Comparison of ENCODE assay signal across 10 mouse cellular contexts in the genomic region with DNA sequence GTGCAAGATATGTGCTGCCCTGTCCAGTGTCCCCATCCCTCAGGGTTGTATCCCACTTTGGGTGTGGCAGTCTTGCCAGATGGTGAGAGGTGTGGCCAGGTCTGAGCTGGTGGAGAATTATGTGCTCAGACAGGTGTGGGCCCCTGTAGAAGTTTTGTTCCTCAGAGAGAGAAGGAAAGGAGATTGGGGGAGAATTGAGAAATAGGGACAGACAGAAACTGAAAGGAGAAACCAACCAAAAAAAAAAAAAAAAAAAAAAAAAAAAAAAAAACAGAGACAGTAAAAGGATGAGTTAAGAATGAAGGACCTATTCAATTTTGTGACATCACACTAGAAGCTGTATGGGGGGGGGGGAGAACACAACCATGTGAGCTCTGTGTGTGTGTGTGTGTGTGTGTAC. TPM values are rescaled to one million over a fixed set of nuclear protein-coding genes. Genes with fewer than 3 reads are reported as not detected.
DNase-seq lines count a peak whose midpoint lies in the region; ATAC-seq and TF ChIP-seq lines count a peak whose summit lies in the region.
"Had no signal": no experiment of that assay in that cellular context is flagged by ENCODE, and none has a peak within 500 bp of the region (broad histone marks: within the 10 kb centered on the region; RNA-seq: fewer than 3 reads in every experiment).

No protein-coding gene starts in this region.

- H3K9me3 ChIP-seq in heart, embryonic 14.5 days (ENCODE audit: control insufficient read depth, low read length), result no peaks in the 10 kb centered on the region
- H3K9me3 ChIP-seq in heart, embryonic 12.5 days (replicated peaks), result no peaks in the 10 kb centered on the region
- no peaks in the 10 kb centered on the region for H3K9me3 ChIP-seq in limb, embryonic 14.5 days (ENCODE audit: control insufficient read depth, low read length)

- TF ChIP-seq POLR2A in limb, embryonic 14.5 days (IDR thresholded peaks at IDR 0.05; ENCODE audit: borderline replicate concordance, extremely low read depth, insufficient read depth, insufficient read length), result no peak

- H3K4me2 ChIP-seq in heart, embryonic 14.5 days (ENCODE audit: low read length), result peak overlapping the region; percentile 95; the same call in 1 of the 2 replicates
- H3K4me2 ChIP-seq in heart, embryonic 12.5 days, result no peak overlapping the region
- H3K4me2 ChIP-seq in limb, embryonic 14.5 days (replicated peaks; ENCODE audit: low read depth, low read length, severe bottlenecking), result 0 out of 2 replicates have a peak overlapping the region, but pooled peaks have one; percentile 84

- no peak overlapping the region for H3K4me3 ChIP-seq in heart, embryonic 14.5 days (ENCODE audit: control insufficient read depth in 1 of 2, insufficient read depth in 1 of 2, low read depth in 1 of 2, low read length in 2 of 2)
- H3K4me3 ChIP-seq in heart, embryonic 12.5 days, result no peak overlapping the region
- no peak overlapping the region for H3K4me3 ChIP-seq in limb, embryonic 14.5 days (replicated peaks; ENCODE audit: low read length)

- H3K36me3 ChIP-seq in heart, embryonic 14.5 days (ENCODE audit: control insufficient read depth, insufficient read depth, low read length), result no peaks in the 10 kb centered on the region
- H3K36me3 ChIP-seq in heart, embryonic 12.5 days, result no peaks in the 10 kb centered on the region
- no peaks in the 10 kb centered on the region for H3K36me3 ChIP-seq in limb, embryonic 14.5 days (ENCODE audit: control insufficient read depth, insufficient read depth, low read length)

- H3K27me3 ChIP-seq in heart, embryonic 14.5 days (ENCODE audit: control insufficient read depth, insufficient read depth, low read length), result no peaks in the 10 kb centered on the region
- H3K27me3 ChIP-seq in heart, embryonic 12.5 days (replicated peaks), result peaks cover 10% of the 10 kb centered on the region
- H3K27me3 ChIP-seq in limb, embryonic 14.5 days (ENCODE audit: control insufficient read depth, insufficient read depth, low read length), result no peaks in the 10 kb centered on the region

- peak; percentile 19 for DNase-seq in thymus, postnatal 14 days
- no peak for DNase-seq in thymus, postnatal 25 days
- no peak for DNase-seq in limb, embryonic 14.5 days (ENCODE audit: low spot score)
- no peak for DNase-seq in spleen, postnatal 4 days (ENCODE audit: low spot score in 2 of 2)
- no peak for DNase-seq in spleen, postnatal 10 days (ENCODE audit: low spot score in 2 of 2)
- no peak for DNase-seq in spleen, postnatal 14 days (ENCODE audit: low spot score in 2 of 2)
- DNase-seq: cerebellum, adult 9-11 months had no signal

- H3K9ac ChIP-seq in heart, embryonic 14.5 days (ENCODE audit: low read length), result no peak overlapping the region
- no peak overlapping the region for H3K9ac ChIP-seq in heart, embryonic 12.5 days
- H3K9ac ChIP-seq in limb, embryonic 14.5 days (ENCODE audit: low read depth, low read length, severe bottlenecking), result no peak overlapping the region

- H3K27ac ChIP-seq in heart, embryonic 14.5 days (replicated peaks in 1 of 2; ENCODE audit: control insufficient read depth in 1 of 2, insufficient read depth in 1 of 2, low read depth in 2 of 2, low read length in 2 of 2), result 0 out of 4 replicates have a peak overlapping the region, but pooled peaks of 1 of the 2 experiments have one; percentile 19
- H3K27ac ChIP-seq in heart, embryonic 12.5 days (ENCODE audit: poor library complexity, severe bottlenecking), result no peak overlapping the region
- H3K27ac ChIP-seq in limb, embryonic 14.5 days (replicated peaks; ENCODE audit: low read depth, low read length), result no peak overlapping the region

- H3K4me1 ChIP-seq in heart, embryonic 14.5 days (ENCODE audit: control insufficient read depth in 2 of 2, insufficient read depth in 2 of 2, low read length in 2 of 2), result peaks cover 4 to 32% of the 10 kb centered on the region in 2 experiments; a peak in 3 of 4 replicates
- H3K4me1 ChIP-seq in heart, embryonic 12.5 days (replicated peaks), result peaks cover 43% of the 10 kb centered on the region
- H3K4me1 ChIP-seq in limb, embryonic 14.5 days (ENCODE audit: control insufficient read depth, insufficient read depth, low read length), result peaks cover 23% of the 10 kb centered on the region; the same call in 1 of the 2 replicates

- no peak for ATAC-seq in heart, embryonic 14.5 days (ENCODE audit: insufficient number of reproducible peaks, insufficient read depth, low FRiP score, low read depth)
- no peak for ATAC-seq in heart, embryonic 12.5 days (ENCODE audit: insufficient number of reproducible peaks, low FRiP score)
- ATAC-seq in limb, embryonic 14.5 days (ENCODE audit: low FRiP score, low read depth), result no peak
- ATAC-seq: lung, postnatal 0 days had no signal

RNA-seq across cellular contexts. Expression of a gene that starts 1.9 kb away (rescaled TPM):
- polyA plus RNA-seq in heart, embryonic 14.5 days (2014; fragmentation: Nextera tagmentation; extraction: Ambion mirVana), result 5.1 and 6.6 TPM in 2 replicates
- 8.0 and 10.6 TPM in 2 replicates for polyA plus RNA-seq in heart, embryonic 12.5 days (2016; fragmentation: Nextera tagmentation; extraction: Ambion mirVana)
- 50.0 and 77.6 TPM in 2 replicates for polyA plus RNA-seq in limb, embryonic 14.5 days (2012; rRNA removed)
- 17.7 and 19.4 TPM in 2 replicates for polyA plus RNA-seq in limb, embryonic 14.5 days (2014; fragmentation: Nextera tagmentation; extraction: Ambion mirVana)

RNA-seq across cellular contexts. Expression of a gene that starts 24.6 kb away (rescaled TPM):
- polyA plus RNA-seq in heart, embryonic 14.5 days (2014; fragmentation: Nextera tagmentation; extraction: Ambion mirVana), result 0.30 and 0.32 TPM in 2 replicates
- polyA plus RNA-seq in heart, embryonic 12.5 days (2016; fragmentation: Nextera tagmentation; extraction: Ambion mirVana), result 0.09 TPM in 1 of 2 replicates, not detected in the other
- polyA plus RNA-seq in limb, embryonic 14.5 days (2012; rRNA removed), result 1.6 and 1.9 TPM in 2 replicates
- polyA plus RNA-seq in limb, embryonic 14.5 days (2014; fragmentation: Nextera tagmentation; extraction: Ambion mirVana), result 3.3 and 5.5 TPM in 2 replicates
